Mouse (Mus musculus): ENCODE measurements at regions not wholly inside any gene's neighbourhood (a gene's known extent, or its start where the extent isn't known, plus 50 kb on each side); places are given as distances from the start of the nearest gene placed in this dataset.

DNA sequence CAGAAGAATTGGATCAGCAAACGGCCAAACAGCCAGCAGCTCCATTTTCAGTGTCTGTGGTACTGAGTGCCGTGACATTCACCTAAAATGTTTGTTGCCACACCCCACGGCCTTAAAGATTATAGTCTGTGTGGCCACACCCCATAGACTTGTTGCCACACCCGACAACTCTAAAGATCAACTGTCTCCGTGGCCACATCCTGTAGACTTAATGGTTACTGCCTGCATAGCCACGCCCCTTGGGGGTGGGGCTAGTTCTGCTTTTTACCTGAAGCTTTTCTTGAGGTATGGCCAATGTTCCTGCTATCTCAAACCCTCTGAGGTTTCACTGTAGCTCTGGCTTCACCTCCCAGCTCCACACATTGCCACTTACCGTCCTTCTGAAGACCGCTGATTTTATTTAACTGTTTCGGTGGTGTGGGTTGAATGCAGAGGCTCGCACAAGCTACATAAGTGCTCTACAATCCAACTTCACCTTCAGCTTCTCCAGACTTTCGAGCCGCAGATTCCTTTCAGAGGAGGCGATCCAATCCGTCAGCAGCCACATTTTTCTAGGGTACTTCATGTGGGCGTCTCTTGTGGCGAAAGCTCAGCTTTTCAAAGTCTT, 56.5 kb upstream of the Arhgap24 start:
- TF ChIP-seq CTCF (IDR thresholded peaks at IDR 0.05; ENCODE audit: low read depth), result no peak
- no peak for TF ChIP-seq EP300 (optimal IDR thresholded peaks at IDR 0.05)
